Mouse (Mus musculus) left cerebral cortex, postnatal 4 days (tissue): Measurements from ENCODE around the gene Lcat. TPM values are rescaled to one million over a fixed set of nuclear protein-coding genes. Genes with fewer than 3 reads are reported as not detected.

Source experiments
- DNase-seq: peaks from one replicate; pipeline ENCODE4 v3.0.0-alpha.2; 2022
- intact Hi-C: fragments of 180-260 bp; cut with DNase I; formaldehyde crosslinking; loops from one replicate; pipeline ENCODE4 v1.15.1; 2025
- total RNA-seq, 2 experiments: library from RNA; stranded (reverse); gene quantifications; 2 replicates each; pipeline ENCODE4 v1.2.3; 2021

Lcat gene
- total RNA-seq, 2 experiments from 2014 or later: 6.4 to 8.3 TPM

GRCm38 (mm10) chr8:105951057-105951659 is 8.0 kb upstream of the Lcat start:
- peak; percentile 74 for DNase-seq
- intact Hi-C loops: no loop called here

- intact Hi-C loops: no loop called here
- peak; percentile 76 for DNase-seq
These were observed 6.2 kb upstream of the Lcat start for GRCm38 (mm10) chr8:105949350-105949749.

GRCm38 (mm10) chr8:105942542-105942941 is 640 bp downstream of the Lcat start:
- intact Hi-C loops: no loop called here
- no peak for DNase-seq

- intact Hi-C loops: no loop called here
- DNase-seq: no peak
These were observed 1.2 kb downstream of the Lcat start for GRCm38 (mm10) chr8:105942026-105942425.

GRCm38 (mm10) chr8:105938306-105938669 is 4.9 kb downstream of the Lcat start, which contains the start of gene Psmb10:
TSS of gene Psmb10 (minus strand) at chr8:105938444.
- intact Hi-C loops: no loop called here
- DNase-seq: peak; percentile 27

GRCm38 (mm10) chr8:105937496-105938305 is 5.5 kb downstream of the Lcat start:
- intact Hi-C loops: no loop called here
- DNase-seq: no peak

- DNase-seq: peak; percentile 92
- intact Hi-C loops: no loop called here
These were observed 6.2 kb downstream of the Lcat start for GRCm38 (mm10) chr8:105936866-105937475.

- intact Hi-C loops: no loop called here
- no peak for DNase-seq
These were observed 7.1 kb downstream of the Lcat start for GRCm38 (mm10) chr8:105935863-105936603.

GRCm38 (mm10) chr8:105935105-105935504 is 8.1 kb downstream of the Lcat start:
- intact Hi-C loops: no loop called here

GRCm38 (mm10) chr8:105933762-105934161 is 9.4 kb downstream of the Lcat start, which contains the start of gene Ctrl:
TSS of gene Ctrl (minus strand) at chr8:105933862.
- intact Hi-C loops: no loop called here
- DNase-seq: no peak

More at GRCm38 (mm10) chr8:105935105-105935504, 8.1 kb downstream of the Lcat start:
- DNase-seq: no peak

GRCm38 (mm10) chr8:105932525-105932924 is 10.7 kb downstream of the Lcat start:
- intact Hi-C loops: no loop called here
- DNase-seq: no peak

GRCm38 (mm10) chr8:105931271-105931670 is 11.9 kb downstream of the Lcat start:
- intact Hi-C loops: no loop called here
- DNase-seq: no peak

GRCm38 (mm10) chr8:105930602-105931001 is 12.6 kb downstream of the Lcat start:
- peak; percentile 91 for DNase-seq
- intact Hi-C loops: no loop called here

GRCm38 (mm10) chr8:105925123-105925522 is 18.1 kb downstream of the Lcat start:
- intact Hi-C loops: no loop called here
- DNase-seq: no peak

- DNase-seq: no peak
These were observed 23.8 kb downstream of the Lcat start for GRCm38 (mm10) chr8:105919390-105919789.

GRCm38 (mm10) chr8:105900941-105901616 is 42.1 kb downstream of the Lcat start:
- no peak for DNase-seq
- intact Hi-C loops: no loop called here

More at GRCm38 (mm10) chr8:105919390-105919789, 23.8 kb downstream of the Lcat start:
- intact Hi-C loops: no loop called here

- intact Hi-C loops: no loop called here
- DNase-seq: peak; percentile 94
These were observed 42.8 kb downstream of the Lcat start, which contains the start of gene Pskh1 for GRCm38 (mm10) chr8:105900180-105900940. TSS of gene Pskh1 (plus strand) at chr8:105900441.

- no peak for DNase-seq
- intact Hi-C loops: loop anchor here (10.0 kb wide), 1 partner anchor 127 kb away; no protein-coding TSS in a partner anchor
These were observed 45.2 kb downstream of the Lcat start for GRCm38 (mm10) chr8:105897801-105898480.

- DNase-seq: peak; percentile 84
- intact Hi-C loops: loop anchor here (10.0 kb wide), 1 partner anchor 131 kb away; no protein-coding TSS in a partner anchor
These were observed 49.8 kb downstream of the Lcat start, which contains the start of gene Nrn1l for GRCm38 (mm10) chr8:105893339-105893738. TSS of gene Nrn1l (plus strand) at chr8:105893567.
